Mouse (Mus musculus): Measurements from ENCODE around the gene D16Ertd472e. TPM values are rescaled to one million over a fixed set of nuclear protein-coding genes. Genes with fewer than 3 reads are reported as not detected.

Gene D16Ertd472e
- polyA plus RNA-seq, 1 experiment from 2014 or later = 10.3 TPM

GRCm38 (mm10) chr16:78557573-78557972, 18.9 kb downstream of the D16Ertd472e start:
- H3K27ac ChIP-seq (ENCODE audit: low read length) = no peak overlapping the region
- peaks cover 4% of the 10 kb centered on the region for H3K36me3 ChIP-seq (ENCODE audit: control insufficient read depth, insufficient read depth)
- H3K4me2 ChIP-seq (ENCODE audit: low read length) = no peak overlapping the region
- no peaks in the 10 kb centered on the region for H3K27me3 ChIP-seq (replicated peaks; ENCODE audit: control insufficient read depth, insufficient read depth, low read length)
- no peaks in the 10 kb centered on the region for H3K4me1 ChIP-seq (replicated peaks; ENCODE audit: control insufficient read depth, insufficient read depth, low read length)
- H3K9me3 ChIP-seq (ENCODE audit: control insufficient read depth, low read length) = no peaks in the 10 kb centered on the region
- no peak for ATAC-seq
- no peak overlapping the region for H3K4me3 ChIP-seq (replicated peaks; ENCODE audit: low read length)
- 97% methylated on average over 4 of the region's 4 CpGs for WGBS
- H3K9ac ChIP-seq (replicated peaks; ENCODE audit: low read depth, low read length) = no peak overlapping the region

DNA sequence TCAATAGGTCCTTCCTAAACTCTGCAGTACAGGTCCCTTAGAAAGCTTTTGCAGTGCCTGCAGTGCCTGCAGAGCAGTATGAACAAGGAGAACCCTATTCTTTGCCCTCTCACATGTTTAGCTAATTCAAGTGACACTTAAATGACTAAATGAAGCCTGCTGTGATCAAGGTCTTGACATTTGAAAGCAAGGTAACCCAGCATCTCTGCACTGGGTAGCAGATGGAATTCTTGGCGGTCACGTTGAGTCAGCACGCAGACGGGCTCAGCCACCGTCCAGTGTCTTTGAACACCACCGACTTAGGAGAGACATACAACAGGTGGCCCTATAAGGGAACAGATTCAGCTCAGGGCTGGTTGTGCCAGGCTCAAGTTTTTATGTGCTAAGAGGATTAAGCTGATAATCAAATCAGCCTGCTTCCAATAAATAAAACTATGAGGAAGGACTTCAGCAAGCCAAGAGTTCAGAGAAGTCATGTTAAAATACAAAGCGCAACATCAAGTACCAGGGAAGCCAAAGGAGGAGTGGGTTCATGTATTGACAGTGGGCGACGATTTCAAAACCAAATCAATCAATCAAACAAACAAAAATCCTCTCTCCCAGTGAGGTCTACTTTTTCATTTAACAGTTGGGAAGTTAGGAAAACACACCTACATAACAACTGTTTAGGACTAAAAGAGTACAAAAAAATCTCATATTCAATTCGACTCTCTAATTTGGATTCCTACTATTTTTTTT, 21.4 kb downstream of the D16Ertd472e start:
- Histone ChIP-seq H3K36me3 (ENCODE audit: control insufficient read depth, insufficient read depth) (peaks cover 4% of the 10 kb centered on the region; the same call in 1 of the 2 replicates), H3K4me3 (replicated peaks; ENCODE audit: low read length) (no peak overlapping the region), H3K27ac (ENCODE audit: low read length) (no peak overlapping the region), H3K9me3 (ENCODE audit: control insufficient read depth, low read length) (no peaks in the 10 kb centered on the region), H3K4me1 (replicated peaks; ENCODE audit: control insufficient read depth, insufficient read depth, low read length) (no peaks in the 10 kb centered on the region), H3K9ac (replicated peaks; ENCODE audit: low read depth, low read length) (no peak overlapping the region), H3K27me3 (replicated peaks; ENCODE audit: control insufficient read depth, insufficient read depth, low read length) (no peaks in the 10 kb centered on the region), H3K4me2 (ENCODE audit: low read length) (no peak overlapping the region)
- 79% methylated on average over 10 of the region's 10 CpGs for WGBS
- ATAC-seq = no peak

DNA sequence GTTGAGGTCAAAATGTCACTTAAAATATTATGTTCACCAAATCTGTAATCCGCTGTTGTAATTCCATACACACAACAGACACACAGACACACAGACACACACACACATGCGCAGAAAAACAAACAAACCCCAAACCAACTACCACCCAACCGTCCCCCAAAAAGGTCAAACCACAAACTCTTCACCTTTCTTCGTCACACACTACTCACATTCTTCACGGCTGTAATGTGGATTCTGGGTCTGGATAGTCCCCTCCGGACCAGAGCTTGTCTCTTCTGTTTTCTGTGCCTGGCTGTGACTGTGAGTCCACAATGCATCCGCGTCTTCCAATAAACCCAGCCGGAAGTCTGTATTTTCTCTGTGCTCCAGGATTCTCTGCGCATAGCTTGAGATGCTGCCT, 29.1 kb downstream of the D16Ertd472e start:
- ATAC-seq = no peak
- no peaks in the 10 kb centered on the region for H3K4me1 ChIP-seq (replicated peaks; ENCODE audit: control insufficient read depth, insufficient read depth, low read length)
- WGBS = 98% methylated on average over 10 of the region's 10 CpGs
- H3K9me3 ChIP-seq (ENCODE audit: control insufficient read depth, low read length) = no peaks in the 10 kb centered on the region
- H3K4me2 ChIP-seq (ENCODE audit: low read length) = no peak overlapping the region
- H3K36me3 ChIP-seq (ENCODE audit: control insufficient read depth, insufficient read depth) = peaks cover 14% of the 10 kb centered on the region
- H3K9ac ChIP-seq (replicated peaks; ENCODE audit: low read depth, low read length) = no peak overlapping the region
- H3K27ac ChIP-seq (ENCODE audit: low read length) = no peak overlapping the region
- H3K27me3 ChIP-seq (replicated peaks; ENCODE audit: control insufficient read depth, insufficient read depth, low read length) = no peaks in the 10 kb centered on the region
- H3K4me3 ChIP-seq (replicated peaks; ENCODE audit: low read length) = no peak overlapping the region

DNA sequence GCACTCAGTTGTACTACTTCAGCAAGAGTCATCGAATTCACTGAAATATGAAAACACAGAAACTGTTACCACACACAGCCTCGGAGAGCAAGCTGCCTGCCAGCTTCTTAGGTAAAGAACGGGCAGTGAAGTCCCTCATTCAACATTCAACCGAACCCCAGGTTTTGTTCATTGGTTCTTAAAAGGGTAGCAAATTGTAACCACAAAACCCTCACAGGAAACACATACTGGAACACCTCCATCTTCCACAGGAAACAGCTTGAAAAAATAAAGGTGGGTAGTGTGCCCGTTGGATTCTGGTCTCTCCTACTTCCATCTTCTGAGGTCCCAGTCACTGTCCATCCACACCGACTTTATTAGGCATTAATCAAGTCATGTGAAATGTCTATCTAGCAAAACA, 30.0 kb downstream of the D16Ertd472e start:
- Histone ChIP-seq H3K9ac (replicated peaks; ENCODE audit: low read depth, low read length) (no peak overlapping the region), H3K27ac (ENCODE audit: low read length) (no peak overlapping the region), H3K9me3 (ENCODE audit: control insufficient read depth, low read length) (no peaks in the 10 kb centered on the region), H3K36me3 (ENCODE audit: control insufficient read depth, insufficient read depth) (peaks cover 14% of the 10 kb centered on the region), H3K4me3 (replicated peaks; ENCODE audit: low read length) (no peak overlapping the region), H3K27me3 (replicated peaks; ENCODE audit: control insufficient read depth, insufficient read depth, low read length) (no peaks in the 10 kb centered on the region), H3K4me1 (replicated peaks; ENCODE audit: control insufficient read depth, insufficient read depth, low read length) (no peaks in the 10 kb centered on the region), H3K4me2 (ENCODE audit: low read length) (no peak overlapping the region)
- WGBS = 95% methylated on average over 6 of the region's 6 CpGs
- ATAC-seq = no peak

DNA sequence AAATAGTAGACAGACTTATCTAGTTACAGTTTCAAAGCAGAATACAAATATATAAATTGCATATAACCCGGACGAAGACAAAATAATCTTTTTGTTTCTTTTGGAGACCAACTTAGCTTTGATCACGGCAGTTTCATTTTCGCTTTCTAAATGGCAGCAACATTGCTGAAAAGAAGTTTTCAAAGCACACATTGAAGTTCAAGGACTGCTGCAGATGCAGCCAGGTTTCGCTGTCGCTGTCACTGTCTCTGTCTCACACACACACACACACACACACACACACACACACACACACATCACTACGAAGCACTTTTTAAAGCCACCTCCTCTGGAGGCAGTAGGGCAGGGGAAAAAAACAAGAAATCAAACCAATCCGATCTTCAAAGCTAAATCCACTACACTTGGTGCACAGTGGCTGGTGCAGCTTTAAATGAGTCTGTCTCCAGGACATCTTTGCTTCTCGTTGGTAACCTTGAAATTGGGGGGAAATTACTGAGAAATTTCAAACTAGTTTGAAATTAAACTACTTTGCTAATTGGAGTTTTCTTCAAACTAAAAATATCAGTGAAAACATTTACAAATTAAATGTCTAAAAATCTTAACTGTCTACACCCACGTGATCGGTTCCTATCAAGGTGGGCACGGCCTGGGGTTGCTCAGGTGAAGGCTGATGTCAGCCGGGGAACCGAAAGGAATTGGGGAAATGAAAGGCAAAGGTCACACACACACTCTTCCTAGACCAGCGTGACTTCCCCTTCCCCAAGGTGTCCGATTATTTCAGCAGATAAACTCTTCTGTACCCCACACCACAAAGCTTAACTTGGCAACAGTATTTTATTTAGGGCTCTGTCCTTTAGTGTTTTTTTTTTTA, 35.9 kb downstream of the D16Ertd472e start:
- Histone ChIP-seq H3K36me3 (ENCODE audit: control insufficient read depth, insufficient read depth) (peaks cover 3% of the 10 kb centered on the region; the same call in 1 of the 2 replicates), H3K9ac (replicated peaks; ENCODE audit: low read depth, low read length) (no peak overlapping the region), H3K27ac (ENCODE audit: low read length) (no peak overlapping the region), H3K4me2 (ENCODE audit: low read length) (no peak overlapping the region), H3K9me3 (ENCODE audit: control insufficient read depth, low read length) (no peaks in the 10 kb centered on the region), H3K4me1 (replicated peaks; ENCODE audit: control insufficient read depth, insufficient read depth, low read length) (no peaks in the 10 kb centered on the region), H3K27me3 (replicated peaks; ENCODE audit: control insufficient read depth, insufficient read depth, low read length) (no peaks in the 10 kb centered on the region), H3K4me3 (replicated peaks; ENCODE audit: low read length) (no peak overlapping the region)
- ATAC-seq = no peak
- WGBS = 87% methylated on average over 16 of the region's 16 CpGs

DNA sequence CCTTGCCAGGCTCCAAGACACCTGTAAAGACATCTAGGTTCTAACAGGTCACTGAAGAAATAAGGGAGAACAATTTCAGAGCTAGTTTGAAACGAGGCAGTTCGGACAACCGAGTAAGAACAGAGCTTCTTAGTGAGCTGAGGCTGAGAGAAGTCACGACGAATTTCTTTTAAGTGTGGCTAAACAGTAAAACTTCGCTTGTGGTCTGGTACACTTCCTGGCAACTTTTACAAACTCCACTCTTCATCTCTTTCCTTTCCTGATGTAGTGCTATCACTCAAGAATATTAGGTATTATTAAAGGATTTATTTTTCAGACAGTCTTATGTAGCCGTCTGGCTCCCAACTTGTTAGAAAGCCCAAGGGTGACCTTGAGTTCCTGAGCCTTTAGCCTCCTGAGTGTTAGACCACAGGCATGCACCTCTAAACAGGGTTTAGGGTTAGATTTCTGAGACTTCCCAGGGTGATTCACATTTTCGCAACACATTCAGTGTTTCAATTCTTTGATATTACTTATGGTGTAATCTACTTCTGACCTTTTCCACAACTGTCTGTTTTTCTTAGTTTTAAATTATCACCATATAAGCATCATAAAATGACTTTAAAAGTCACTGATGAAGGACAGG, 38.6 kb downstream of the D16Ertd472e start:
- H3K9ac ChIP-seq (replicated peaks; ENCODE audit: low read depth, low read length) = no peak overlapping the region
- no peak overlapping the region for H3K4me3 ChIP-seq (replicated peaks; ENCODE audit: low read length)
- H3K4me2 ChIP-seq (ENCODE audit: low read length) = no peak overlapping the region
- H3K27ac ChIP-seq (ENCODE audit: low read length) = no peak overlapping the region
- no peaks in the 10 kb centered on the region for H3K27me3 ChIP-seq (replicated peaks; ENCODE audit: control insufficient read depth, insufficient read depth, low read length)
- no peaks in the 10 kb centered on the region for H3K4me1 ChIP-seq (replicated peaks; ENCODE audit: control insufficient read depth, insufficient read depth, low read length)
- no peaks in the 10 kb centered on the region for H3K36me3 ChIP-seq (ENCODE audit: control insufficient read depth, insufficient read depth)
- no peaks in the 10 kb centered on the region for H3K9me3 ChIP-seq (ENCODE audit: control insufficient read depth, low read length)
- WGBS = 90% methylated on average over 8 of the region's 8 CpGs
- ATAC-seq = no peak

DNA sequence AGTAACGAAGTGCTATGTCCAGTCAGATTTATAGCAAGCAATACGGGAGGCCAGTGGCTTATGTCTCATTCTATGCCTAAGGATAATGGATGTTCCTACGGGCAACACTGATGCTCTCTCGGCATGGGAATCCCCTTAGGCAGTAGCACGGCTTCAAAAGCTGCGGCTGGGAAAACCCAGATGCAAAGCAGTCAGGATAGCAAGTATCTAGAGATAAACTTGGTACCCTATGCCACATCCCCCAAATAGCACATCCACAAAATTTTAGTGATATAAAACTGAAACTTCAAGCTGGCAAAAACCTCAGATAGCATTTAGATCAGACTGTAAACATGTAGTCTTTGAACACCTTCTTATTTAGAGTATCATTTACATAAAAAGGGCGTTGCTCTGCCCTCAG, 39.2 kb downstream of the D16Ertd472e start:
- ATAC-seq = no peak
- 74% methylated on average over 7 of the region's 7 CpGs for WGBS
- no peaks in the 10 kb centered on the region for H3K9me3 ChIP-seq (ENCODE audit: control insufficient read depth, low read length)
- no peak overlapping the region for H3K4me3 ChIP-seq (replicated peaks; ENCODE audit: low read length)
- no peaks in the 10 kb centered on the region for H3K27me3 ChIP-seq (replicated peaks; ENCODE audit: control insufficient read depth, insufficient read depth, low read length)
- H3K4me2 ChIP-seq (ENCODE audit: low read length) = no peak overlapping the region
- H3K9ac ChIP-seq (replicated peaks; ENCODE audit: low read depth, low read length) = no peak overlapping the region
- no peaks in the 10 kb centered on the region for H3K36me3 ChIP-seq (ENCODE audit: control insufficient read depth, insufficient read depth)
- no peaks in the 10 kb centered on the region; the same call in 1 of the 2 replicates for H3K4me1 ChIP-seq (replicated peaks; ENCODE audit: control insufficient read depth, insufficient read depth, low read length)
- H3K27ac ChIP-seq (ENCODE audit: low read length) = no peak overlapping the region

DNA sequence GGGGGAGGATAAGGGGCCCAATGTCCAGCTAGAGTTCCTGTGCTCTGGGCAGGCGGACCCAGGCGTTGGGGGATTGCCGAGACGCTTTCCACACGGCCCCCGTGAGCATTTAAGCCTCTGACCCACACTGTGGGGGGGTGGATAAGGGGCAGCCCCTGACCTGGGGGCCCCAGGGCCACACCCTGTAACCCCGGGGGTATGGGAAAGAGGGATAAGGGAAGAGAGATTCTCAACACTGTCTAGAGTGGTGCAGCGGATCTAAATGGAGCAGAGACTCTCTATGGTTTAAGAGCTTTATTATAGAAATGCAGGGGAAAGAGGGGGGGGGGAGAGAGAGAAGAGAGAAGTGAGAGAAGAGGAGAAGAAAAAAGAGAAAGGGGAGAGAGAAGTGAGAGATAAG, 42.0 kb downstream of the D16Ertd472e start:
- WGBS = 86% methylated on average over 8 of the region's 8 CpGs
- no peaks in the 10 kb centered on the region for H3K9me3 ChIP-seq (ENCODE audit: control insufficient read depth, low read length)
- no peaks in the 10 kb centered on the region; the same call in 1 of the 2 replicates for H3K4me1 ChIP-seq (replicated peaks; ENCODE audit: control insufficient read depth, insufficient read depth, low read length)
- no peak for ATAC-seq
- H3K4me2 ChIP-seq (ENCODE audit: low read length) = no peak overlapping the region
- H3K4me3 ChIP-seq (replicated peaks; ENCODE audit: low read length) = no peak overlapping the region
- no peak overlapping the region for H3K9ac ChIP-seq (replicated peaks; ENCODE audit: low read depth, low read length)
- no peaks in the 10 kb centered on the region for H3K27me3 ChIP-seq (replicated peaks; ENCODE audit: control insufficient read depth, insufficient read depth, low read length)
- H3K27ac ChIP-seq (ENCODE audit: low read length) = no peak overlapping the region
- H3K36me3 ChIP-seq (ENCODE audit: control insufficient read depth, insufficient read depth) = no peaks in the 10 kb centered on the region

DNA sequence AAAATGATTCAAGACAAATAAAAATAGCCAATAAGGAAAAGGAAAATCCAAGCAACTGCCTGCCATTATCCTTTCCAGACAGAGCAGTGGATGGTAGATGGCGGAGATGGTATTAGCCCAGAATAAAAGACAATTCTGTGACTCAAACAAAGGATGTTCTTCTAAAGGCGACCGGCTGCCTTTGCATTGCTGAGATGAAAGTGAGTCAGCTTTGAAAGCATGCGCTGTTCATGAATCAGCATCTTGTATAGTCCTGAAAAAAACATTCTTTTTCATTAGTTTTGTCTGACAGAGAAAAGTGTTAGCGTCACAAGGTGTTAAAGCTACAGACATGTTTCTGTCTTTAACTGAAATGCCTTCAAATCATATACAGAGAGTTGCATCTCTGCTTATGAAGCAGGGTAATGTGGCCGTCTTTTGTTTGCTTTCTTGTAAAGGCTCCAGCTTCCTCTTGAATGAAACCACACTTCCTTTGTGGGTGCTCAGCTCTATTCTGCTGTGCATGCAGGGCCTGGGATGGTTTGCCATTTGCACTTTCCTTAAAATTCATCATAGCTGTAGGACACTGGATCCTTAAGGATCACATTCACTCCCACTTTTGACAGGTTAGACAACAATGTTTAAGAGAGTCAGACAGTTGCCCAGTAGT, 44.4 kb downstream of the D16Ertd472e start:
- H3K4me2 ChIP-seq (ENCODE audit: low read length) = no peak overlapping the region
- no peaks in the 10 kb centered on the region for H3K9me3 ChIP-seq (ENCODE audit: control insufficient read depth, low read length)
- H3K4me3 ChIP-seq (replicated peaks; ENCODE audit: low read length) = no peak overlapping the region
- no peaks in the 10 kb centered on the region for H3K36me3 ChIP-seq (ENCODE audit: control insufficient read depth, insufficient read depth)
- no peak overlapping the region for H3K9ac ChIP-seq (replicated peaks; ENCODE audit: low read depth, low read length)
- 18% methylated on average over 6 of the region's 6 CpGs for WGBS
- no peaks in the 10 kb centered on the region for H3K27me3 ChIP-seq (replicated peaks; ENCODE audit: control insufficient read depth, insufficient read depth, low read length)
- ATAC-seq = no peak
- H3K27ac ChIP-seq (ENCODE audit: low read length) = no peak overlapping the region
- no peaks in the 10 kb centered on the region; the same call in 1 of the 2 replicates for H3K4me1 ChIP-seq (replicated peaks; ENCODE audit: control insufficient read depth, insufficient read depth, low read length)

Data from forebrain, embryonic 16.5 days (tissue).